Mouse (Mus musculus) midbrain, embryonic 16.5 days (tissue): ENCODE results near the gene Gnb1l. TPM values are rescaled to one million over a fixed set of nuclear protein-coding genes. Genes with fewer than 3 reads are reported as not detected.

Source experiments
- ATAC-seq: fragments of 200-750 bp; cut with Nextera tagmentation; 2 replicates; pipeline ENCODE4 v1.8.0; 2017; ENCODE audit warnings: moderate TSS enrichment
- H3K27ac ChIP-seq: fragments of 300-500 bp; sonication (generic); 2 replicates; pipeline ENCODE4 v1.5.1; 2014; ENCODE audit warnings: mild to moderate bottlenecking, low read length, mixed read lengths
- H3K27me3 ChIP-seq: fragments of 300-500 bp; sonication (generic); 2 replicates; pipeline ENCODE4 v1.6.1; 2014; ENCODE audit warnings: low read depth, low read length, mixed read lengths; ENCODE audit not compliant: control insufficient read depth, insufficient read depth
- H3K36me3 ChIP-seq: fragments of 300-500 bp; sonication (generic); 2 replicates; pipeline ENCODE4 v1.6.1; 2014; ENCODE audit warnings: mild to moderate bottlenecking, low read length, moderate library complexity, mixed read lengths; ENCODE audit not compliant: control insufficient read depth, insufficient read depth
- H3K4me1 ChIP-seq: fragments of 300-500 bp; sonication (generic); 2 replicates; pipeline ENCODE4 v1.6.1; 2014; ENCODE audit warnings: mild to moderate bottlenecking, low read length, mixed read lengths; ENCODE audit not compliant: control insufficient read depth, insufficient read depth
- H3K4me2 ChIP-seq: fragments of 300-500 bp; sonication (generic); 2 replicates; pipeline ENCODE4 v1.6.1; 2014; ENCODE audit warnings: mild to moderate bottlenecking, low read length, mixed read lengths
- H3K4me3 ChIP-seq: fragments of 300-500 bp; sonication (generic); 2 replicates; pipeline ENCODE4 v1.5.1; 2014; ENCODE audit warnings: low read depth, mild to moderate bottlenecking, low read length, moderate library complexity, mixed read lengths
- H3K9ac ChIP-seq: fragments of 300-500 bp; sonication (generic); 2 replicates; pipeline ENCODE4 v1.6.1; 2014; ENCODE audit warnings: low read depth, low read length, mixed read lengths
- H3K9me3 ChIP-seq: fragments of 300-500 bp; sonication (generic); replicated peaks from 2 replicates; pipeline ENCODE4 v1.6.1; 2014; ENCODE audit warnings: mild to moderate bottlenecking, low read length, mixed read lengths; ENCODE audit not compliant: control insufficient read depth, poor library complexity, severe bottlenecking
- WGBS: fragments of 180-500 bp; shearing (Covaris S2); extraction: QIAGEN DNeasy Blood & Tissue Kit; methylation state at CpG from one replicate; pipeline ENCODE4 v1.1.7; 2014; 5-methylcytosine and 5-hydroxymethylcytosine counted together
- polyA plus RNA-seq: library from polyadenylated mRNA; unstranded; fragments of >200 nt; fragmentation: Nextera tagmentation; extraction: Ambion mirVana; gene quantifications from 2 replicates; pipeline ENCODE4 v1.2.1, GENCODE M21; 2015

Gnb1l gene
- polyA plus RNA-seq, 1 experiment from 2014 or later = 17.6 TPM

DNA sequence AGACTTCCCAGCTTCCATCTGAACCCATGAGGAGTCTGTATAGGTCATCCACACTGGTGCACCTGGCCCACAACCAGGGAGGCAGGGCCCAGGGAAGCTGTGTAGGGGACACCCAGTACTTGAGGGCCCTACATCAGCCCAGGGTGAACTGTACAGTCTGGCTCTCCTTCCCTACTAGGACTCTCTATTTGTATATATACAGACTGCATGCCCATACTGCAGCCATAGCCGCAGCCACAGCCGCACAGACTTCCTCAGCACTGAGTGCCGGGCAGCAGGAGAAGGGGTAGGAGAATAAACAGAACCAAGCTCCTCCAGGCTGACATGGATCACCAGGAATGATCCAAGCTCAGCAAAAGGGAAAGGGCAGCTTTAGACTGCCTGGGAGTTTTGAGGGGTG is 37.7 kb upstream of the Gnb1l start:
- no peaks in the 10 kb centered on the region for H3K27me3 ChIP-seq
- 0 out of 2 replicates have a peak, but pooled peaks cover 2% of the 10 kb centered on the region for H3K36me3 ChIP-seq
- no peak overlapping the region for H3K27ac ChIP-seq
- no peak overlapping the region for H3K4me2 ChIP-seq
- 97% methylated on average over 3 of the region's 3 CpGs for WGBS
- H3K4me1 ChIP-seq = peaks cover 18% of the 10 kb centered on the region
- no peak overlapping the region for H3K4me3 ChIP-seq
- H3K9ac ChIP-seq = no peak overlapping the region
- H3K9me3 ChIP-seq = no peaks in the 10 kb centered on the region
- no peak for ATAC-seq

DNA sequence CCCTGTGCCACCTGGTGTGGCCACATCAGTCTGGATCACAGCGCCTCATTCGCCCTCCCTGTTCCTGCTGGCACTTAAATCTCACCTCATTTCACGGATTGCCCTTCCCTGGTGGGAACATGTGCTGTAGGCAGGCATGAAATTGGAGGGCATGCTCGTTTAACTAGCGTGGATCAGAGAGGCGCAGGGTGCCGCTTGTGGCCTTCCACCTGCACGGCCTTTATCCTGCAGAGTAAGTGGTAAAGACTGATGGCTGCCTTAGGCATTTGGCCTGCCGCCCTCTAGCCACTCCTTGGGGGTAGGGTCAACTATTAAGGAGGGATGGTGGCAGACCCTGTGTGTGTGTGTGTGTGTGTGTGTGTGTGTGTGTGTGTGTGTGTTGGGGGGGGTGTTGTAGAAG is 36.5 kb upstream of the Gnb1l start:
- Histone ChIP-seq H3K9ac (no peak overlapping the region), H3K27ac (no peak overlapping the region), H3K4me3 (no peak overlapping the region), H3K4me1 (peaks cover 18% of the 10 kb centered on the region), H3K4me2 (no peak overlapping the region), H3K36me3 (no peaks in the 10 kb centered on the region), H3K27me3 (no peaks in the 10 kb centered on the region), H3K9me3 (no peaks in the 10 kb centered on the region)
- ATAC-seq = no peak
- 44% methylated on average over 9 of the region's 9 CpGs for WGBS

DNA sequence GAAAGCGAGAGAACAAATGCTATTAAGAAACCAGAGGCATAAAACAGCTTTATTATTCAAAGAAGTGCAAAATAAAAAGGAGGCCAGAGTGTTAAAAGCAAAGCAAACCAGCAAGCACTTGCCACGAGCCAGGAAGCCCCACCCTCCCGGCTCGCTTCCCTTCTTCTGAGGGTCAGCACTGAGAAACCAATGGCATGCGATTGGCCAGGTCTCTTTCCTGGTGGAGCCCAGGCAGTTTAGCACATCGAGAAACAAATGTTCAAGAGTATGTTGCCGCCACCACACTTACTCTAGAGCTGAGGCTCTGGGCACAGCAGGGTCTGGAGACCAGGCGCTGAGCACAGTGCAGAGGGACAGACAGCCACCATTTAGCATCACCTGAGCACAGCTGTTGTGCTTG is 35.9 kb upstream of the Gnb1l start:
- 59% methylated on average over 8 of the region's 8 CpGs for WGBS
- Histone ChIP-seq H3K4me1 (peaks cover 18% of the 10 kb centered on the region), H3K4me3 (no peak overlapping the region), H3K36me3 (no peaks in the 10 kb centered on the region), H3K4me2 (no peak overlapping the region), H3K27ac (no peak overlapping the region), H3K9ac (no peak overlapping the region), H3K9me3 (no peaks in the 10 kb centered on the region), H3K27me3 (no peaks in the 10 kb centered on the region)
- ATAC-seq = no peak

DNA sequence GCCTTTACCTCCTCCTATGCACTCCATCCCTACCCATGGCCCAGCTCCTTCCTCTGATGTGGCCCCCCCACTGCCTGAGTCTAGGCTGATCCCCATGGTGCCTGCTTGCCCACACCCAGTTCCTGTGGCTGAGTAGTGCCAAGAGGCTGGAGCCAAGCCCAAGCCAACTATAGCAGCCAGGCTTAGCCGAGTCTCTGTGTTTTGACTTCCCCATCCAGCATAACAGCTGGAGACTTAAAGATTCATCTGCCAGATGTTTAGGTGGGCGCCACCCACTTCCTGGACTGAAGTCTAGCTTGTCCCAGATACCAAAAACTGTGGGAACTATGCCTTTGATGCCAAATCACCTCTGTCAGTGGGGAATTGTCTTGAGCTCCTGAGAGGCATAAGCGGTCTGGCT is 34.2 kb upstream of the Gnb1l start:
- H3K9me3 ChIP-seq = no peaks in the 10 kb centered on the region
- ATAC-seq = no peak
- H3K4me3 ChIP-seq = no peak overlapping the region
- 82% methylated on average over 3 of the region's 3 CpGs for WGBS
- H3K4me2 ChIP-seq = no peak overlapping the region
- H3K27me3 ChIP-seq = no peaks in the 10 kb centered on the region
- peaks cover 13% of the 10 kb centered on the region for H3K4me1 ChIP-seq
- no peaks in the 10 kb centered on the region; the same call in 1 of the 2 replicates for H3K36me3 ChIP-seq
- H3K9ac ChIP-seq = no peak overlapping the region
- H3K27ac ChIP-seq = no peak overlapping the region

DNA sequence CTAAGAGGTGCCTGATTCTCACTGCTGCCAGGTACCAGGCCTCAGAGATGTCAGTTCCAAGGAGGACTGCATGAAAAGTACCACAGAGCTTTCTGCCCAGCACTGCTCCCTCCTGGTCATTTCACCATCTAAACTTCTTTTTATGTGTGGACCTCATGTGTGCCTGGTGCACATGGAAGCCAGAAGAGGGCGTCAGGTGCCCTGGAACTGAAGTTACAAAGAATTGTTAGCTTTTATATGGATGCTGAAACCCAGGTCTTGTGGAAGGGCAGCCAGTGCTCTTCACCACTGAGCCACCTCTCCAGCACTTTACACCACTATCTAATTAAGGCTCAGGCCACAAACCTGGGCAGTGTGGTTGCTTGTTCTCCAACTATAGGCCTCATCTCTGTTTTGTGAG is 27.7 kb upstream of the Gnb1l start:
- Histone ChIP-seq H3K4me1 (no peaks in the 10 kb centered on the region), H3K9me3 (no peaks in the 10 kb centered on the region), H3K27me3 (no peaks in the 10 kb centered on the region), H3K36me3 (peaks cover 6% of the 10 kb centered on the region), H3K9ac (no peak overlapping the region), H3K4me3 (no peak overlapping the region), H3K4me2 (no peak overlapping the region), H3K27ac (no peak overlapping the region)
- ATAC-seq = no peak
- 6% methylated on average over 1 of the region's 1 CpGs for WGBS

DNA sequence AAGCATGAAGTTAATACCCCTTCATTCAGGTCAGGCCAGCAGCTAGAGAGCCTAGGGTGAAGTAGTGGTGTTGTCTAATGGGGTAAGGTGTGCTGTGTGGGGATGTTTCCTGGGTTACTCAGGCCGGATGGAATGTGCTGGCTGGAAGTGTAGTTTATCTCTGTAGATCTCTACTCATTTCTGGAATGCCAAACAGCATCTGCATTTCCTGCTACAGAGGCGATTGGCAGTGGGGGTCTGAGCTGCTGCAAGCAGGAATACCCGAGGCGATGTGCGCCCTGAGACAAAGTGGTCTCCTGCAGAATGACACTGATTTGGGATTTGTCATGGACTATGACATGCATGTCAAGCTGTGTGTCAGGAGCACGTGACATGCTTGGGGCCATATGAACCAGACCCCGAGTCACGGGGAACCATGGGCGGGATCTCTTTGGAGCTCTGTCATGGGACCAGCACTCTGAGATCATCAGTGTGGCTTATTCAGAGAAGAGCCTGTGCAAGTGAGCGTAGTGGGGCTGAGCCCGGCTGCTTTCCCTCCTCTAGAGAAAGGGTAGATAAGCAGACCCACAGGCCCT is 27.0 kb upstream of the Gnb1l start:
- H3K27ac ChIP-seq = no peak overlapping the region
- no peak overlapping the region for H3K9ac ChIP-seq
- H3K4me3 ChIP-seq = no peak overlapping the region
- H3K4me2 ChIP-seq = no peak overlapping the region
- no peak for ATAC-seq
- WGBS = 74% methylated on average over 11 of the region's 11 CpGs
- H3K9me3 ChIP-seq = no peaks in the 10 kb centered on the region
- peaks cover 7% of the 10 kb centered on the region for H3K36me3 ChIP-seq
- no peaks in the 10 kb centered on the region for H3K4me1 ChIP-seq
- H3K27me3 ChIP-seq = no peaks in the 10 kb centered on the region

DNA sequence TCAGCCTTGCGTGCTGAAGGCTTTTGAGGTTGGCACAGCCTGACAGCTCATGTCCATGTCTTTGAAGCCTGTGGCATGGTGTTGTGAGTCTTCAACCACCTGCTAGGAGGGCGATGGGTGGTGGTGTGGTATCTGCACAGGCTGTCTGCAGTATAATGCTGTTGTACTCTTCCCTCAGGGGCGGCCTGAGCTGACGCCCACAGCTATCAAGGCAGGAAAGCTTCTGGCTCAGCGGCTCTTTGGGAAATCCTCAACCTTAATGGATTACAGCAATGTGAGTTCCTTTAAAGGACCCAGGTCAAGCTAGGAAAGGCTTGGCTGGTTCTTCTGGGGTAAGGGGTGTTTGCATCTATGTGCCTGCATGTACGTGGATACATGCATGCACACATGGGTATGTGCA is 26.5 kb upstream of the Gnb1l start:
- no peaks in the 10 kb centered on the region for H3K27me3 ChIP-seq
- H3K4me1 ChIP-seq = no peaks in the 10 kb centered on the region
- no peaks in the 10 kb centered on the region for H3K9me3 ChIP-seq
- no peak overlapping the region for H3K27ac ChIP-seq
- ATAC-seq = no peak
- peaks cover 7% of the 10 kb centered on the region for H3K36me3 ChIP-seq
- H3K9ac ChIP-seq = no peak overlapping the region
- WGBS = 83% methylated on average over 6 of the region's 6 CpGs
- H3K4me3 ChIP-seq = no peak overlapping the region
- no peak overlapping the region for H3K4me2 ChIP-seq

DNA sequence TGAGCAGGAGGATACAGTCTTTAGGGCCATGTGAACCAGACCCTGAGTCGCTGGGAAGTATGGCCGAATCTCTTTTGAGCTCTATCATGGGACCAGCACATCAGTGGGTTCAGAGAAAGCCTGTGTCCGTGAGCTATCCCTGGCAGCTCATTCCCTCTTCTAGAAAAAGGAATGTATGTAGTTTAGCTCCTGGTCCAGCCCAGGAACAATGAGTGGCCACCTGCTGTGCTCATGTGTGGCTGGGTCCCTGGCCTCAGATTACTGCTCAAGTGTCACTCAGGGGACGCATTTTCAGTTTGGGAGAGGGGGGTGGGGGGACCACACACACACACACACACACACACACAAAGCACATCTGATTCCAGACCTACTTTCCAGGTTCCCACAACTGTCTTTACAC is 26.1 kb upstream of the Gnb1l start:
- H3K4me3 ChIP-seq = no peak overlapping the region
- no peak for ATAC-seq
- no peaks in the 10 kb centered on the region for H3K27me3 ChIP-seq
- H3K36me3 ChIP-seq = peaks cover 7% of the 10 kb centered on the region
- H3K4me2 ChIP-seq = no peak overlapping the region
- no peak overlapping the region for H3K9ac ChIP-seq
- H3K4me1 ChIP-seq = no peaks in the 10 kb centered on the region
- 64% methylated on average over 4 of the region's 4 CpGs for WGBS
- no peak overlapping the region for H3K27ac ChIP-seq
- H3K9me3 ChIP-seq = no peaks in the 10 kb centered on the region

DNA sequence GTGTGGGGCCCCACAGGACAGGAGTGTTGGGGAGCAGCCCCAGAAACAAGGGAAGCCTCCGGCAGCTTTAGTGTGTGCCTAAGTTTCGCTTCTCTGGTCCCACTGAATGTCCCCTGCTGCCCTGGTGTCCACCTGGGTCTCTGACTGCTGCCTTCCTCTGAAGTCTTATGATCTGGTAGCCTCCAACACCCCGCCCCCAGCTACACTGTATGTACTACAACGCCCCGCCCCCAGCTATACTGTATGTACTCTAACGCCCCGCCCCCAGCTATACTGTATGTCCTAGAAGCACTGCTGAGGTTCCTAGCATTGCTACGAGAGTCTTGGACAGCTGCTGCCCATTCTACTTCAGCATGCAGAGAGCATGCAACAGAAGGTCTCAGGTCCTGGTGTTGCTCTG is 25.5 kb upstream of the Gnb1l start:
- WGBS = 94% methylated on average over 8 of the region's 8 CpGs
- Histone ChIP-seq H3K4me3 (no peak overlapping the region), H3K27ac (no peak overlapping the region)

More for the DNA sequence above, 25.5 kb upstream of the Gnb1l start:
- Histone ChIP-seq H3K27me3 (no peaks in the 10 kb centered on the region), H3K36me3 (peaks cover 7% of the 10 kb centered on the region), H3K9me3 (no peaks in the 10 kb centered on the region), H3K4me1 (no peaks in the 10 kb centered on the region), H3K4me2 (no peak overlapping the region), H3K9ac (no peak overlapping the region)
- ATAC-seq = no peak
